Mouse (Mus musculus): Measurements from ENCODE around the gene Pola2.

DNA sequence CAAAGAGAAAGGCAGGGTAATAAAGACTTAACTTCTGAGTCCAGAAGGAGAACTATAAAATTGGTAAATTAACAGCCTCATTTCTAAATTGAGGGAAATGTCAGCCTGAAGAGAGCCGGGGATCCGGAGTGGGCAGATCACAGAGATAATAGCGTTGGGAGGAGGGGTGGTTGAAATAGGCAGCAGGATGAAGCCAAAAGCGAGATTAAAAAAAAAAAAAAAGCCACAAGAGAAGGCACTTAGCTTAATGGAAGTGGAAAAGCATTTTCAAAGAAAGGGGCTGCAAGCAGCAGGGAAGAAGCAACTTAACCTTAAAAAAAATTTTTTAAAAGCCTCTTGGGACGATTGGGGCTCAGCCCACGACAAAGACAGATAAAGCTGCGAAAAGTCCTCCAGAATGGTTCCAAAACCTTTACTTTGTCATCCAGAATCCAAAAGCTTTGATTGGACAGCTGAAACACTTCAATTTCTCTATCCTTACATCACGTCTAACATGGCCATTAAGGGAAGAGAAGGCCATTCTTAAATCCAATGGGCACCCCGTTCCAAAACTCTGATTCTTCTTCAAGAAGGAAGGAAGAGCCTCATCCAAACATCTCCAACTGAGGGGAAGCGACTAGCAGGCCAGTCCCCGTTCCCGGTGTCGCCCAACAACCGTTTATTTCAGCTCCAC, 52.4 kb downstream of the Pola2 start:
- TF ChIP-seq CTCF (IDR thresholded peaks at IDR 0.05; ENCODE audit: low read depth) (no peak), EP300 (IDR thresholded peaks at IDR 0.05; ENCODE audit: low read depth) (no peak)

Measured in liver, embryonic 14.5 days (tissue).